Mouse (Mus musculus) retina, postnatal 1 day (tissue): ENCODE data around the gene C1s1.
"Not testable (repeated sequence)": the region's sequence is repeated elsewhere in the genome, so short reads cannot be mapped to it uniquely, and the experiment has no call there.

Experiments used
- DNase-seq: peaks from one replicate; pipeline ENCODE4 v3.0.0-alpha.2; 2012

Gene C1s1

GRCm38 (mm10) chr6:124542284-124542683, at the start of gene C1s1:
C1s1 (minus strand) TSS chr6:124542359.
- peak; percentile 39 for DNase-seq

- DNase-seq: no peak
Measured at GRCm38 (mm10) chr6:124588771-124589170, 46.6 kb upstream of the C1s1 start.

- no peak for DNase-seq
Measured at GRCm38 (mm10) chr6:124586266-124586665, 44.1 kb upstream of the C1s1 start.

GRCm38 (mm10) chr6:124585761-124586160, 43.6 kb upstream of the C1s1 start:
- no peak for DNase-seq

- no peak for DNase-seq
Measured at GRCm38 (mm10) chr6:124584935-124585334, 42.8 kb upstream of the C1s1 start.

- no peak for DNase-seq
Measured at GRCm38 (mm10) chr6:124582231-124582630, 40.1 kb upstream of the C1s1 start.

GRCm38 (mm10) chr6:124580155-124580554, 38.0 kb upstream of the C1s1 start:
- DNase-seq: not testable (repeated sequence)

- not testable (repeated sequence) for DNase-seq
Measured at GRCm38 (mm10) chr6:124575155-124575678, 33.1 kb upstream of the C1s1 start.

- DNase-seq: peak; percentile 77
Measured at GRCm38 (mm10) chr6:124570026-124570425, 27.9 kb upstream of the C1s1 start, which contains the start of gene C1rb. C1rb (plus strand) TSS chr6:124570294.

- not testable (repeated sequence) for DNase-seq
Measured at GRCm38 (mm10) chr6:124561611-124562010, 19.5 kb upstream of the C1s1 start.

GRCm38 (mm10) chr6:124561156-124561555, 19.0 kb upstream of the C1s1 start:
- not testable (repeated sequence) for DNase-seq

- not testable (repeated sequence) for DNase-seq
Measured at GRCm38 (mm10) chr6:124555956-124556355, 13.8 kb upstream of the C1s1 start.

- no peak for DNase-seq
Measured at GRCm38 (mm10) chr6:124552766-124553165, 10.6 kb upstream of the C1s1 start.

- no peak for DNase-seq
Measured at GRCm38 (mm10) chr6:124549023-124549550, 6.9 kb upstream of the C1s1 start.

GRCm38 (mm10) chr6:124547979-124548378, 5.8 kb upstream of the C1s1 start:
- not testable (repeated sequence) for DNase-seq

GRCm38 (mm10) chr6:124545425-124545824, 3.3 kb upstream of the C1s1 start:
- DNase-seq: no peak

GRCm38 (mm10) chr6:124544466-124544865, 2.3 kb upstream of the C1s1 start:
- DNase-seq: no peak

- not testable (repeated sequence) for DNase-seq
Measured at GRCm38 (mm10) chr6:124541176-124541575, 983 bp downstream of the C1s1 start.

GRCm38 (mm10) chr6:124536125-124536829, 5.9 kb downstream of the C1s1 start:
- not testable (repeated sequence) for DNase-seq

- no peak for DNase-seq
Measured at GRCm38 (mm10) chr6:124531077-124531476, 11.1 kb downstream of the C1s1 start.

GRCm38 (mm10) chr6:124527881-124528280, 14.3 kb downstream of the C1s1 start:
- DNase-seq: no peak

- DNase-seq: not testable (repeated sequence)
Measured at GRCm38 (mm10) chr6:124522082-124522481, 20.1 kb downstream of the C1s1 start.

GRCm38 (mm10) chr6:124517733-124518132, 24.4 kb downstream of the C1s1 start:
- not testable (repeated sequence) for DNase-seq

- peak; percentile 64 for DNase-seq
Measured at GRCm38 (mm10) chr6:124512355-124512836, 29.8 kb downstream of the C1s1 start, which contains the start of gene C1ra. C1ra (plus strand) TSS chr6:124512405.
